Mouse (Mus musculus): ENCODE data around the gene Cers3.

DNA sequence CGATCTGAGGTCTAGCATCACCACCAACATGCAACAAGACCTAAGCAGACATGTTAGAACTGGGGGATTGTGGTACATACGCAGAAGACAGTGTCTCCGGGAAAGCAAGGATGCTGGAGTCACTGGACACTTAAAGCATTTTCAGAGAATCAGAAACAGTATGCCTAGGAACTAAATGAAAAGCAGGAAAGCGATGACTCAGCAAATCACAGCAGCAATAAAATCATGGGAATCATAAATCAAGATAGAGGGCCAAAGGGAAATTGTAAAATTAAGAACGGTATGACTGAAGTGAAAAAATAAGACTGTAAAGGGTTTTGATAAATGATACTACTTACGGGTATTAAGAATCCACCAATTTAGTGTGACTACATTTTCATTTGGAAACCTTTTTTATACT lies 27.9 kb downstream of the Cers3 start:
- TF ChIP-seq CTCF (IDR thresholded peaks at IDR 0.05; ENCODE audit: low read depth, low read length) (no peak), POLR2A (IDR thresholded peaks at IDR 0.05; ENCODE audit: insufficient read depth, low read length) (no peak)

All from ES-Bruce4 (cell line).